Mouse (Mus musculus): Measurements from ENCODE around the gene Ms4a4c.

GRCm38 (mm10) chr19:11362002-11362401 lies 42.6 kb upstream of the Ms4a4c start:
- TF ChIP-seq POLR2A (IDR thresholded peaks at IDR 0.05; ENCODE audit: control insufficient read depth, extremely low read depth, insufficient read depth, low read length, poor library complexity) (no peak), CTCF (IDR thresholded peaks at IDR 0.05; ENCODE audit: borderline replicate concordance, control insufficient read depth, extremely low read depth, insufficient read depth, low read length, poor library complexity) (no peak)
